Mouse (Mus musculus): ENCODE data around the gene Hspb7. TPM values are rescaled to one million over a fixed set of nuclear protein-coding genes. Genes with fewer than 3 reads are reported as not detected.
A peak's percentile ranks its signal among the peaks of the same experiment; 100 is the strongest.

Hspb7 gene
- polyA plus RNA-seq, 2 experiments: 0.06 TPM; not detected in 1

DNA sequence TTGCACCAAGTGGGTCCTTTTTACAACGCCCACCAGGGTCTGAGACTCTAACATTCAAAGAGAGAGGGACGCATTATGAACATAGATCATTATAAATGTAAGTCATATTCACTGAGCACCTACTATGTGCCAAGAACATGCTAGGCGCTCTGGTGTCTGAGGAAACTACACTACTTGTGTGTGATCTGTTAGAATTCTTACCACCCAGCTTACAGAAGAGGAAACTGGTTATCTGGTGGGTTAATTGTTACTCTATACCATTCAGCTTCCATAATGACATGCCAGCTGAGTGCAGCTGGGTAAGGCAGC, 15.3 kb upstream of the Hspb7 start:
- TF ChIP-seq CTCF (IDR thresholded peaks at IDR 0.05; ENCODE audit: low read depth) (no peak), EP300 (IDR thresholded peaks at IDR 0.05; ENCODE audit: low read depth) (no peak)
- Histone ChIP-seq H3K4me2 (ENCODE audit: low read depth) (no peak overlapping the region), H3K9me3 (ENCODE audit: control insufficient read depth, low read length) (no peaks in the 10 kb centered on the region), H3K4me1 (replicated peaks; ENCODE audit: control insufficient read depth in 2 of 2, insufficient read depth in 2 of 2, low read length in 1 of 2) (no peaks in the 10 kb centered on the region), H3K4me3 (ENCODE audit: insufficient read depth in 1 of 2, low read depth in 2 of 2, low read length in 2 of 2) (no peak overlapping the region), H3K27ac (no peak overlapping the region), H3K36me3 (replicated peaks; ENCODE audit: control insufficient read depth, insufficient read depth, low read depth) (no peaks in the 10 kb centered on the region), H3K9ac (replicated peaks) (no peak overlapping the region), H3K27me3 (ENCODE audit: control insufficient read depth, insufficient read depth, low read length) (no peaks in the 10 kb centered on the region)
- no peak for DNase-seq (ENCODE audit: low read depth in 3 of 3, low spot score in 3 of 3)
- 63% methylated on average over 3 of the region's 3 CpGs for WGBS (ENCODE audit: insufficient replicate concordance)
- ATAC-seq (ENCODE audit: insufficient read depth): no peak

- ATAC-seq (ENCODE audit: insufficient read depth) (no peak), DNase-seq (ENCODE audit: low read depth in 3 of 3, low spot score in 3 of 3) (no peak)
- H3K27ac ChIP-seq: no peak overlapping the region
- H3K9ac ChIP-seq (replicated peaks): no peak overlapping the region
- H3K4me3 ChIP-seq (ENCODE audit: insufficient read depth in 1 of 2, low read depth in 2 of 2, low read length in 2 of 2): no peak overlapping the region
- no peaks in the 10 kb centered on the region for H3K4me1 ChIP-seq (replicated peaks; ENCODE audit: control insufficient read depth in 2 of 2, insufficient read depth in 2 of 2, low read length in 1 of 2)
- H3K9me3 ChIP-seq (ENCODE audit: control insufficient read depth, low read length): no peaks in the 10 kb centered on the region
- 30% methylated on average over 13 of the region's 14 CpGs for WGBS (ENCODE audit: insufficient replicate concordance)
- no peak for TF ChIP-seq EP300 (IDR thresholded peaks at IDR 0.05; ENCODE audit: low read depth)
- peak; percentile 78 for TF ChIP-seq CTCF (IDR thresholded peaks at IDR 0.05; ENCODE audit: low read depth)
- no peaks in the 10 kb centered on the region for H3K36me3 ChIP-seq (replicated peaks; ENCODE audit: control insufficient read depth, insufficient read depth, low read depth)
- H3K27me3 ChIP-seq (ENCODE audit: control insufficient read depth, insufficient read depth, low read length): no peaks in the 10 kb centered on the region
- H3K4me2 ChIP-seq (ENCODE audit: low read depth): no peak overlapping the region
Observed at GRCm38 (mm10) chr4:141406516-141407299, 13.9 kb upstream of the Hspb7 start.

DNA sequence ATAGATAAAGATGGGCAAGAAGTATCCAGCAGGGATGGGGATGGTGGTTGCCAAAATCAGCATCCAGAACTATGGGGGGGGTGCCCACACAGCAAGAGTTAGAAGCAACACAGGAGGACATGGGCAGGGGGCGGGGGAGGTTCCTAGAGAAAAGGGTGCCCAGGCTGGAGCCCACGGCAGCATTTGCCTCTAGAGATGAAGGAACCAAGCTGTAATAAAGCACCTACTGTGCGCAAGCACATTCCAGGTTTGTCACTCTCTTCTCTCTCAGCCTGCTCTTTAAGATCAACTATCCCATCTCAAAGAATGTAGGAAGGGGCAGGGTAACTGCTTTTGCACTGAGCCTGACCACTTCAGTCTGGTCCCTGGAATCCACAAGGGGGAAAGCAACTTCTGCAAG, 12.0 kb upstream of the Hspb7 start:
- Histone ChIP-seq H3K9ac (replicated peaks) (no peak overlapping the region), H3K27ac (no peak overlapping the region), H3K36me3 (replicated peaks; ENCODE audit: control insufficient read depth, insufficient read depth, low read depth) (no peaks in the 10 kb centered on the region), H3K27me3 (ENCODE audit: control insufficient read depth, insufficient read depth, low read length) (no peaks in the 10 kb centered on the region), H3K4me2 (ENCODE audit: low read depth) (no peak overlapping the region), H3K4me3 (ENCODE audit: insufficient read depth in 1 of 2, low read depth in 2 of 2, low read length in 2 of 2) (no peak overlapping the region), H3K4me1 (replicated peaks; ENCODE audit: control insufficient read depth in 2 of 2, insufficient read depth in 2 of 2, low read length in 1 of 2) (no peaks in the 10 kb centered on the region), H3K9me3 (ENCODE audit: control insufficient read depth, low read length) (no peaks in the 10 kb centered on the region)
- TF ChIP-seq EP300 (IDR thresholded peaks at IDR 0.05; ENCODE audit: low read depth) (no peak), CTCF (IDR thresholded peaks at IDR 0.05; ENCODE audit: low read depth) (no peak)
- ATAC-seq (ENCODE audit: insufficient read depth): no peak
- no peak for DNase-seq (ENCODE audit: low read depth in 3 of 3, low spot score in 3 of 3)
- 74% methylated on average over 3 of the region's 3 CpGs for WGBS (ENCODE audit: insufficient replicate concordance)

GRCm38 (mm10) chr4:141411430-141411992, 9.1 kb upstream of the Hspb7 start:
- H3K9ac ChIP-seq (replicated peaks): no peak overlapping the region
- DNase-seq (ENCODE audit: low read depth in 3 of 3, low spot score in 3 of 3): no peak
- H3K4me2 ChIP-seq (ENCODE audit: low read depth): no peak overlapping the region
- no peaks in the 10 kb centered on the region for H3K4me1 ChIP-seq (replicated peaks; ENCODE audit: control insufficient read depth in 2 of 2, insufficient read depth in 2 of 2, low read length in 1 of 2)
- H3K27me3 ChIP-seq (ENCODE audit: control insufficient read depth, insufficient read depth, low read length): no peaks in the 10 kb centered on the region
- WGBS (ENCODE audit: insufficient replicate concordance): 19% methylated on average over 22 of the region's 22 CpGs
- no peaks in the 10 kb centered on the region for H3K9me3 ChIP-seq (ENCODE audit: control insufficient read depth, low read length)
- TF ChIP-seq EP300 (IDR thresholded peaks at IDR 0.05; ENCODE audit: low read depth): no peak
- TF ChIP-seq CTCF (IDR thresholded peaks at IDR 0.05; ENCODE audit: low read depth): peak; percentile 67
- H3K4me3 ChIP-seq (ENCODE audit: insufficient read depth in 1 of 2, low read depth in 2 of 2, low read length in 2 of 2): no peak overlapping the region
- H3K27ac ChIP-seq: no peak overlapping the region
- no peak for ATAC-seq (ENCODE audit: insufficient read depth)
- no peaks in the 10 kb centered on the region for H3K36me3 ChIP-seq (replicated peaks; ENCODE audit: control insufficient read depth, insufficient read depth, low read depth)

DNA sequence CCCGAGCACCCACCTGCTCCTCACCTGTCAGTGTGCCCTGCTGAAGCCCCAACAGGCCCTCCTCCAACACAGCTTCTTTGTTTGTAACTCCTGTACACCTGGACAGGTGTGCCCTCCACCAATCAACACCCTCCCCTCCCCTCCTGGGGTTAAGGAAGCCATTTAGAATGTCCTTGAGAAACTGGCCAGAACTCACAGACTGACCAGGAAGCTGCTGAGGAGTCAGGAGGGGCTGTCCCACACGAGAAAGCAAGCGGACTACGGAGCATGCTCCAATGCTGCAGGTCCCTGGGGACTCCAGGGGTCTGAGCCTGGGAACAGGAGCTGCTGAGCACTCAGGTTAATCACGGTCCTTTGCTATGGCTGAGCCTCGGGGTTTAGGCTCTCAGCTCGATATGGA, 4.7 kb upstream of the Hspb7 start, which contains the start of gene Clcnkb:
TSS of gene Clcnkb (minus strand) at position 91 of the 400 bp plus-strand sequence.
- Histone ChIP-seq H3K27me3 (ENCODE audit: control insufficient read depth, insufficient read depth, low read length) (no peaks in the 10 kb centered on the region), H3K27ac (no peak within 1 kb of the TSS), H3K36me3 (replicated peaks; ENCODE audit: control insufficient read depth, insufficient read depth, low read depth) (no peaks in the 10 kb centered on the region), H3K4me3 (ENCODE audit: insufficient read depth in 1 of 2, low read depth in 2 of 2, low read length in 2 of 2) (no peak within 1 kb of the TSS), H3K9ac (replicated peaks) (no peak within 1 kb of the TSS), H3K4me1 (replicated peaks; ENCODE audit: control insufficient read depth in 2 of 2, insufficient read depth in 2 of 2, low read length in 1 of 2) (no peaks in the 10 kb centered on the region), H3K9me3 (ENCODE audit: control insufficient read depth, low read length) (no peaks in the 10 kb centered on the region), H3K4me2 (ENCODE audit: low read depth) (no peak within 1 kb of the TSS)
- ATAC-seq (ENCODE audit: insufficient read depth): no peak
- DNase-seq (ENCODE audit: low read depth in 3 of 3, low spot score in 3 of 3): no peak
- TF ChIP-seq CTCF (IDR thresholded peaks at IDR 0.05; ENCODE audit: low read depth) (no peak), EP300 (IDR thresholded peaks at IDR 0.05; ENCODE audit: low read depth) (no peak)
- 50% methylated on average over 7 of the region's 7 CpGs for WGBS (ENCODE audit: insufficient replicate concordance)

Data from liver, embryonic 14.5 days (tissue).